Mouse (Mus musculus): ENCODE data around the gene Fam83g.

Fam83g gene

DNA sequence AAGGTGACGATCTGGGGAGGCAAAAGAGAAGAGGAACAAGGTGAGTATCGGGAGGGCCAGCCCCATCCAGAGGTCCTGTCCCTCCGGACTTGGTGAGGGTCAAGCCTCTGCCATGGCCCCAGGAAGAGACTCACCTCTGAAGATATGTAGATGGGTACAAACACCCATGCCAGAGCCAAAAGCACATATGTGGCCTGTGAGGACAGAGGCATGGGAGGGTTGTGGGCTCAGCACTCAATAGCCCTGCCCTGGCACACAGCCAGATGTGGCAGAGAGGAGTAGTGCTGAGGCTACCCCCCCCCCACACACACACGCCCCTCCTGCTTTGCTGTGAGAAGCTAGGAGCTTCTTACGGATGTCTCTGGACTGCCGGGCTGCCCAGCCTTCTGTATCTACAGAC lies 31.2 kb downstream of the Fam83g start:
- ATAC-seq (ENCODE audit: low TSS enrichment) = 0 out of 2 replicates have a peak, but pooled peaks have one; percentile 13

DNA sequence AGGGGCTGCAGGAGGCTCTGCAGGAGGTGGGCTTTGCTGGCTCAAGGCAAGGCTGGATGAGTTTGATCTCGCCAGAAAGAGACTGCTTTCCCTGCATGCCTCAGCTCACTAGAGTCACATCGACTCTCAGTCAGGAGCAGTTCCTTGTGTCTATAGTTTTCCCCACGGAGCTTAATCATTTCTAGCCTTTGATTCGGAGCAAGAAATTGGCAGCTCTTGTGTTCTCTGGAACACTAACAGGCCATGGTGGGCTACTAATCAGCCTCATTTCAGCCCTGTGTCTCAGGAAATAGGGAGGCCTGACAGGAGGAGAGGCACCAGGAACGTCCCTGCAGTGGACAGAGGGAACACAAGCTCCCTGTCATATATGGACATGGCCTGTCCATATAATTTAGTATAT lies 34.1 kb downstream of the Fam83g start:
- no peak for ATAC-seq (ENCODE audit: low TSS enrichment)

DNA sequence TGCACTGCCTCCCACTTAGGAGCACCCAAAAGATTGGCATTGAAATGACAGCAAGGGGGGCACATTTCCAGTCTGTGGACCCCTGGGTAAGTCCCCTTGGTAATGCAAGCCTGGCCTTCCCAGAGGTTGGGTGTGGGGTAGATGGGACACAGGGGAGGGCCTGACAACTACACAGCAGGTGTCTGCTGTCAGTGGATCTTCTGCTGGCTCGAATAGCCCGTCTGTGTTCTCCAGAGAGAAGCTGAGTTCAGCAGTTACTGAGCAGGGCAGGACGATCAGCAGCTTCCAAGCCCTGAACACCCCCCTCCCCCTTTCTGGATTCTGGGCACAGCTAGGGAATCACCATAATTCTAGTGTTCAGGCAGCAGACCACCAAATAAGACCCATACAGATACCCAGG lies 35.5 kb downstream of the Fam83g start:
- ATAC-seq (ENCODE audit: low TSS enrichment) = no peak

DNA sequence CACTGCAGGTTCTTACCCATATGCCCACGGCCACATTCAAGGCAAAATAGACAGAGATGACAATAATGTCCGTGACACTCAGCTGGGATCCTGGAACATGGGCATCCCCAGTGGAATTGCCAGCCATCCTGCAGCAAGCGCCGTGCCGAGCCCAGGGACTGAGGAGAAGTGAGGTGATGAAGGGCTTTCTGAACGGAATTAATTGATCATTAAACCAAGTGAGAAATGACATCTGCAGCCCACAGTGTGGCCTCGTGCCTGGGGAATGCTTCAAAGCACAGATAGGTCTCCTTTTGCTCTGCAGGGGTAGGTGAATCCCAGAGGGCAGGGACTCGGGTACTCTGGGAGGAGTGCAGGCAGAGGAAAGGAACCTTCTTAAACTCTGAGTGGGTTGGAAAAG lies 35.9 kb downstream of the Fam83g start:
- ATAC-seq (ENCODE audit: low TSS enrichment) = no peak

DNA sequence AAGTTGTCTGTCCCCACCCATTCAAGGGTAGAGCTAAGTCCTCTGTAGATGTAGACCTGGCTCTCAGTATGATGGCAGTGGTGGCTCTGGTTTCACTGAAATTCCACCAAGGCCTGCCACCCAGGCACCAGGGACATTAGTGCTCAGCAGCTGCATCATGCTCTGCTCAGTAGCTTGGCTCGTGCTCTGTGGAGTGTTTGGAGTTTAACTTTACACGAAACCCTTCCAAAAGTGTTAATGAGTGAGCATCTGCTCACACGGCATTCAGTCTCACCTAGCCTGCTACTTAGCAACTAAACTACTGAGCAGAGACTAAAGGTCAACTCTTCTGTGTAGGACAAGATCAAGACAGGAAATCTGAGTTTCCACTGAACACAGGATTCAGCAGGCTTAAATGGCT lies 36.7 kb downstream of the Fam83g start, which contains the start of gene Slc5a10:
Gene Slc5a10, minus strand, starts transcription at position 191 of the 400 bp plus-strand sequence.
- no peak for ATAC-seq (ENCODE audit: low TSS enrichment)

DNA sequence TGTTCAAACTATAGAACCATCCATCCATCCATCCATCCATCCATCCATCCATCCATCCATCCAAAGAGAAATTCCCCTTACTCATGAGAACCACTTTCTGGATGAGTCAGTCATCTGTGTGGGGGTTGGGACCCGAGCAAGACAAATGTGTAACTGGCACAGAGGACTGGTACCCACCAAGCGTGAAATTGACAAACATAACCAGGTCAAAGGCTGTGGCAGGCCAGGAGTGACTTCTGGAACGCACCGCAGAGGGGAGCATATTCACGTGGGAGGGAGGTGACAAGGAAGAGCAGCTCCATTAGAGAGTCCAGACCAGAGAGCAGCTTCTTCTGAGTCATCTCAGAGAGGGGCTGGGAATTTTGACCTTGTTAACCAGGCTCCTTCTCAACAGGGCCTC lies 38.2 kb downstream of the Fam83g start:
- ATAC-seq (ENCODE audit: low TSS enrichment) = no peak

DNA sequence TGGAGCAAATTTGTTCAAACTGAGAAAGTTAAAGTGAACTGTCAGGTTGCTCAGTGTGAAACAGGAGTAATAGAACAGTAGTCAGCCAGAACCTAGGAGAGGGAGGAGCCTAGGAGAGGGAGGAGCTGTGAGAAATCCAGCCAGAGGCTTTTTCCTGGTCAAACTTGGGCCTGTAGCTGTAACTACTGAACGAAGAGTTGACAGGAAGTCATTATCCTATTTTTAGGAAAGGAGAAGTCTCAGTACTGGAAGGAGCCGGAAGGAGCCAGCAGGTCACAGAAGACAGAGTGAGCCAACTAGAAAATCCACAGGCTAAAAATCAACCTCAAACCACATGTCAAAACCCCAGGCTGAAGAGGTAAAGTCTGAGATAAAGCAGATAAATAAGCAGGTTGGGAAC lies 44.1 kb downstream of the Fam83g start:
- ATAC-seq (ENCODE audit: low TSS enrichment) = no peak

DNA sequence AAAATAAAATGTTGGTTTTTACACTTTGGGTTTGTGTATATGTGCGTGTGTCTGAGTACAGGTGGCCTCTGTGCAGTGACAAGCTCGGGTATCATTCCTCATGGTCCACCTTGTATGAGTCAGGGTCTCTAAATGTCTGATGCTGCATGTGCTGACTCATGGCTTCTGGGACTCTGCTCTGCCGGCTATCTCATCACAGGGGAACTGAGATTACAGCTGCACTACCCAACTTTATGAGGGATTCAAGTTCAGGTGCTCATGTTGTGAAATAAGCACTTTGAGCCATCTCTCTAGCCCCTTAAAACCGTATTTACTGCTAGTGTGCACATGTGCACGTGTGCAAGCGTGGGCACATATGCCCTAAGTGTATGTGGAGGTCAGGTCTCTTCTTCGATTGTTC lies 48.8 kb downstream of the Fam83g start:
- ATAC-seq (ENCODE audit: low TSS enrichment) = no peak

DNA sequence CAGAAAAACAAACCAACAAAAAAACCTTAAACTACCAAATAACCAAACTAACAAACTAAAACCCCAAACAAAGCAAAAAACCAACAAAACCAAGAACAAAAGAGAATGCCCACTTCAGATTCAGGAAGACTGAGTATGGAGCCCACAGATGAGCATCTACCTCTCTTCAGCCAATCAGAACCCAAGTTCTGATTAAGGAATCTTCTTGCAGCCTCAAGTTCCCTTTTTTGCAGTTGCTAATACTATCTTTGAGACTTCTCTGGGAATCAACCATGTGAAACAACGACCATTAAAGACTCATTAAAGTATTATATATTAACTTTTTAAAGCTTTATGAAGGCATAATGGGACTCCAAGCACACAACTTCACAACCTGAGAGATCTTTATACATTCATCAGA lies 53.4 kb downstream of the Fam83g start:
- no peak for ATAC-seq (ENCODE audit: low TSS enrichment)

DNA sequence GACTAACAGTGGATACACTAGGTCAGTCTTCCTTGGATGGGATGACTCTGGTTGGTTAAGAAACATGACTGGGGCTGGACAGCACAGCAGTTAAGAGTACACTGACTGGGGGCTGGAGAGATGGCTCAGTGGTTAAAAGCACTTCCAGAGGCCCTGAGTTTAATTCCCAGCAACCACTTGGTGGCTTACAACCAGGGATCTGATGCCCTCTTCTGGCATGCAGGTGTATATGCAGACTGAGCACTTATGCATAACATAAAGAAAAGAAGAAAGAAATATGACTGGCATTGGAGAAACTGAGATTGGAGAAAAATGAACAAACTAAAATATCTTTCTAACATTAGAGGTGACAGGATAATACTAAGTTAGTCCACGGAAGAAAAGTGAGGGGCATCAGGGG lies 56.6 kb downstream of the Fam83g start:
- no peak for ATAC-seq (ENCODE audit: low TSS enrichment)

DNA sequence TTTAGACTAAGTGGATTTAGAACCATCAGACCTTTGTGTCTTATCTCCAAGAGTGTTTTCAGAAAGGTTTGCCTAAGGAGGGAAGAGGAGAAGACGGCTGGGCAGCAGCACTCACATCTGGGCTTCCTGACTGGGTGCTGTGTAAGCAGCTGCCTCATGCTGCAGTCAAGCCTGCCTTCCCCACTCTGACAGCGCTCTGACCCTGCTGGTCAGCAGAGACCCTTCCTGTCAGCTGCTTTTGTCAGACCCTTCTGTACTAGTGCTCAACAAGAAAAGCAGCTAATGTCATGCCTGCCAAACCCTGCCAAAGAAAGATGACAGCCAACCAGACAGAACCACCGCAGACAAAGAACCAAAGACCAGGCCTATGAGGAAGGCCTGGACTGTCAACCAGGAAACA lies 59.9 kb downstream of the Fam83g start:
- no peak for ATAC-seq (ENCODE audit: low TSS enrichment)

DNA sequence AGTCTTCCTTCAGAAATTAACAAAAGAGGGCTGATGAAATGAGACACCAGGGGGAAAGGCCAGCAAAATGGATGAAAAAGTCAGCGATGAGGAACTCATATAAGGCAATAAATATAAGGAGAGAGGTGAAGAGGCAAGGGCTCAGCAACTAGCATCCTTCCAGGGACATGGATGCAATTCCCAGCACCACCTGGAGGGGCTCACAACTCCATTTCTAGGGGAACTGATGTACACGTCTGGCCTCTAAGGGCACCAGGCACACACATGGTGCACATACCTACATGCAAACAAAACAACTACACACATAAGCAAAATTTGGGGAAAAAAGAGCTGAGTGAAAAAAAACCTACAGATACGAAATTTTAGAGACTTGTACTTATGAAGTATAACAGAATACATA lies 60.6 kb downstream of the Fam83g start:
- no peak for ATAC-seq (ENCODE audit: low TSS enrichment)

DNA sequence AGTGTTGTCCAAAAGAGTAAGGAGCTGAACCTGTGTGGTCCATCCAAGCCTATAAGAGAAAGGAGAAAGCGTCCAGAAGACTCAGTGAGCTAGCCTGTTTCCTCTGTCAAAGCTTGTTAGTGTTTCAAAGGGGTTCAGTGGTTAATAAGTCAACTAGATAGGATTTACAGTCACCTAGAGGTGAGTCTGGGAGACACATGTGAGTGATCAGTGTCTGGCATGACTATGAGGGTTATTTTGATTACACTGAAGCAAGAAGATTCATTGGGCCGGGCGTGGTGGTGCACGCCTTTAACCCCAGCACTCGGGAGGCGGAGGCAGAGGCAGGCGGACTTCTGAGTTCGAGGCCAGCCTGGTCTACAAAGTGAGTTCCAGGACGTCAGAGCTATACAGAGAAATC lies 61.9 kb downstream of the Fam83g start:
- no peak for ATAC-seq (ENCODE audit: low TSS enrichment)

DNA sequence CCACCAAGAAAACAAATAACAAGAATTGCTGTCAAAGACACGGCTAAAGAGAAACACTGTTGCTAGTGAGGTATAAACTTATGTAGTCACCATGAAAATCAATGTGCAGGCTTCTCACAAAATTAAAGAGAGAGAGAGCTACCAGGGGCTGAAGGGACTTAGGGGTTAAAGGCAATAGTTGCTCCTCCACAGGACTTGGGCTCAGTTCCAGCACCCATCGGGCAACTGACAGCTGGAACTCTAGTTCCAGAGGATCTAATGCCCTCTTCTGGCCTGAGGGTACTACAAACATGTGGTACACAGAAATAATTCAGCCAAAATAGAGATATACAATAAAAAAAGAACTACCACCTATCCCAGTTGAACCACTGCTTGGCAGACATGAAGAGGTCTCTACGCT lies 63.3 kb downstream of the Fam83g start:
- ATAC-seq (ENCODE audit: low TSS enrichment) = no peak

DNA sequence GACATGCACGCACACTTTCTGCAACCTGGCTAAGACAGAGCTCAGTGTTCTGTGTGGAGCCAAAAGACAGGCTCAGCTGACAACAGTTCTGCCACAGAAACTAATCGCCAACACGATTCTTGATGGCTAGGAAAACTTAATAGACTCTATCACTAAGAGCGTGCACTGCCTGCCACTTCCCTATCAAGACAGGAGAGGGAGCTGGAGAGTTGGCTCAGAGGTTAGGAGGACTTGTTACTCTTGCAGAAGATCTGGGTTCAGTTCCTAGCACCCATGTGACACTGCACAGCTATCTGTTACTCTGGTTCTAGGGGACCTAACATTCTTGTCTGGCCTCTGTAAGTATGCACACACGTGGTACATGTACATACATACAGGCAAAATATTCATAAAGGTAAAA lies 67.7 kb downstream of the Fam83g start:
- no peak for ATAC-seq (ENCODE audit: low TSS enrichment)

DNA sequence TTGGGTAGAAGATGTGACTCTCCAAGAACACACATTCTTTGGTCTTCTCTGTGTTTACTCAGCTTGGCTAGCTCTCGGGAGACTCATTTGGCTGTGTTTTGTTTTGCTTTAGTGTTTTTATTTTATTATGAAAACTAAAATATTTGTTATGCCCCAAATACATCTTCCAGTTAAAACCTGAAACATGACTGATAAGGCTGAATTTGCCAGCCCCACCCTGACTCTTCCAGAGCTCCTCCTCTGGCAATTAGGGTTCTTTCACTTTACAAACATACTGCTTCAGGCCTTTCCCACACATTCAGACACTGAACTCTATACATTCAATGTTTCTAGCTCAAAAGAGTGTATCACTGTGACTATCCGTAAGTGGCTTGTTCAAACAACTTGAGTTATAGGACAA lies 73.3 kb downstream of the Fam83g start:
- ATAC-seq (ENCODE audit: low TSS enrichment) = no peak
